Mouse (Mus musculus): ENCODE data around the gene Acot3. TPM values are rescaled to one million over a fixed set of nuclear protein-coding genes. Genes with fewer than 3 reads are reported as not detected.
A peak's percentile ranks its signal among the peaks of the same experiment; 100 is the strongest.
"Not testable (repeated sequence)": the region's sequence is repeated elsewhere in the genome, so short reads cannot be mapped to it uniquely, and the experiment has no call there.

Acot3 gene
- polyA plus RNA-seq, 1 experiment from 2014 or later, result 3.0 TPM

DNA sequence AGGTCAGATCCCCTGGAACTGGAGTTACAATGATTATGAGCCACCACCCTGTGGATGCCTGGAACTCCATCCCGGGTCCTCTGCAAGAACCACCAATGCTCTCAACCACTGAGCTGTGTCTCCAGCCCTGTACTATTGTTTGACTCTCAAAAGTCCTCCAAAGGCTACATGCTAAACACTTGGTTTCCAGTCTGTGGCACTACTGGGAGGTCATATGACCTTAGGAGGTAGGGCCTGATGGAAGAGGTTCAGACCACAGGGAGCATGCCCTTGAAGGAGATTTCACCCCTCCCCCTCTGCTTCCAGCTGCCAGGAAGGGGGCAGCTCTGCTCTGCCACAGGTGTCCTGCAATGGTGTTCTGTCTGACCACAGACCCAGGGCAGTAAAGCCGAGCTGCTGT lies 18.6 kb upstream of the Acot3 start:
- not testable (repeated sequence) for DNase-seq (ENCODE audit: low spot score); H3K4me1 ChIP-seq (replicated peaks; ENCODE audit: control insufficient read depth, insufficient read depth, low read length); H3K4me3 ChIP-seq (ENCODE audit: low read depth, low read length); H3K4me2 ChIP-seq; H3K36me3 ChIP-seq (ENCODE audit: control insufficient read depth, insufficient read depth, low read length); H3K27ac ChIP-seq (ENCODE audit: low read depth, low read length); ATAC-seq (replicated peaks; ENCODE audit: low FRiP score); H3K9me3 ChIP-seq (ENCODE audit: control insufficient read depth, low read length); H3K9ac ChIP-seq (ENCODE audit: low read depth, low read length); H3K27me3 ChIP-seq (replicated peaks; ENCODE audit: control insufficient read depth, insufficient read depth, low read length)
- WGBS, result 53% methylated on average over 2 of the region's 2 CpGs

DNA sequence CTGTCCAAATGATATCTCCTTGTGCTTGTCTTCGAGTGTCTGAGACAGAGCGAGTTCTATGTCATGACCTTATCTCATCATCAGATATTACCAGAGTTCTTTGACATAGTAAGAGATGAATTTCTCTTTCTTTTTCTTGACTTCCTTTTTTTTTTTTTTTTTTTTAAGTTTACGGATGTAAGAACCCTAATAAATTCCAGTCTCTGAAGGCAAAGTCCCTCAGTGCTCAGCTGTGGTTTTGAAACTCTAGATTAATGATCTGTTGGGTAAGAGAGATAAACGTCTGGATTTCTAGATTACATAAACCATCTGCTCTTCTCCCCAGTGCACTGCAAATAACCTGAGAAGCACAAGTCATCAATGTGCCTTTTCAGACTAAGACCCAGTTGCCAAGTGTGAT lies 17.8 kb upstream of the Acot3 start:
- 32% methylated on average over 4 of the region's 4 CpGs for WGBS
- no peak for DNase-seq (ENCODE audit: low spot score)
- no peak overlapping the region for H3K9ac ChIP-seq (ENCODE audit: low read depth, low read length)

DNA sequence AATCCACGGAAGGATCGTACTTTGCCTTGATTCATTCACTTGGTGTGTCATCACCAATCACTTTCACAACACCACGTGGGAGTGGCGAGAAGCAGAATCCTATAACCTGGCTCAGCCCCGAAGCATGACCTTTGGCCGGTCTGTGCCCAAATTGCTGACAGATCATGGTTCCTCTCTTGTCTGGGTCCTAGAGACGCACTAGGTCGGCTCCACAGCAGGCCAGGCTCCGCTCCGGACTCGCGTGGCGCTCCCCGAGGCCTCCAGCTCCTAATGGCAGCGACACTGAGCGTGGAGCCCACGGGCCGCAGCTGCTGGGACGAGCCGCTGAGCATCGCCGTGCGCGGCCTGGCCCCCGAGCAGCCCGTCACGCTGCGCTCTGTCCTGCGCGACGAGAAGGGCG lies 13.7 kb upstream of the Acot3 start, which contains the start of gene Acot4:
Acot4 (plus strand) TSS at position 139 of the 400 bp plus-strand sequence.
- not testable (repeated sequence) for ATAC-seq (replicated peaks; ENCODE audit: low FRiP score); H3K9me3 ChIP-seq (ENCODE audit: control insufficient read depth, low read length); DNase-seq (ENCODE audit: low spot score); H3K4me1 ChIP-seq (replicated peaks; ENCODE audit: control insufficient read depth, insufficient read depth, low read length); H3K27me3 ChIP-seq (replicated peaks; ENCODE audit: control insufficient read depth, insufficient read depth, low read length); H3K27ac ChIP-seq (ENCODE audit: low read depth, low read length); H3K36me3 ChIP-seq (ENCODE audit: control insufficient read depth, insufficient read depth, low read length)
- Histone ChIP-seq H3K4me3 (ENCODE audit: low read depth, low read length) (peak within 1 kb of the TSS; percentile 50), H3K4me2 (peak within 1 kb of the TSS; percentile 70), H3K9ac (ENCODE audit: low read depth, low read length) (peak within 1 kb of the TSS; percentile 52; the same call in 1 of the 2 replicates)
- WGBS, result 13% methylated on average over 22 of the region's 32 CpGs

More for the DNA sequence above, 17.8 kb upstream of the Acot3 start:
- no peaks in the 10 kb centered on the region; the same call in 1 of the 2 replicates for H3K27me3 ChIP-seq (replicated peaks; ENCODE audit: control insufficient read depth, insufficient read depth, low read length)
- H3K27ac ChIP-seq (ENCODE audit: low read depth, low read length), result no peak overlapping the region
- H3K4me1 ChIP-seq (replicated peaks; ENCODE audit: control insufficient read depth, insufficient read depth, low read length), result no peaks in the 10 kb centered on the region
- no peaks in the 10 kb centered on the region for H3K9me3 ChIP-seq (ENCODE audit: control insufficient read depth, low read length)
- H3K4me3 ChIP-seq (ENCODE audit: low read depth, low read length), result no peak overlapping the region
- H3K36me3 ChIP-seq (ENCODE audit: control insufficient read depth, insufficient read depth, low read length), result no peaks in the 10 kb centered on the region
- H3K4me2 ChIP-seq, result no peak overlapping the region
- ATAC-seq (replicated peaks; ENCODE audit: low FRiP score), result no peak

DNA sequence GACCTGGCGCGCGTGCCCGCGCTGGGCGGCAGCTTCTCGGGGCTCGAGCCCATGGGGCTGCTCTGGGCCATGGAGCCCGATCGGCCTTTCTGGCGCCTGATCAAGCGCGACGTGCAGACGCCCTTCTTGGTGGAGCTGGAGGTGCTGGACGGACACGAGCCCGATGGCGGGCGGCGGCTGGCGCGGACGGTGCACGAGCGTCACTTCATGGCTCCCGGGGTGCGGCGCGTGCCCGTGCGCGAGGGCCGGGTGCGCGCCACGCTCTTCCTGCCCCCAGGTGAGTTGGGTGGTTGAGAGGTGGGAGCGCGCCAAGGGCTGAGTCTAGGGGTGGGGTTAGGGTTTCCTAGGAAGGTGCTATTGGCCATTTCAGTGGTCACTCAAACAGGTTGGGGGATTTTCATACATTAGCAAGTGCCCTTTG lies 13.2 kb upstream of the Acot3 start, which contains the start of gene Gm49366:
Gm49366 (plus strand) TSS at position 245 of the 421 bp plus-strand sequence.
- H3K27me3 ChIP-seq (replicated peaks; ENCODE audit: control insufficient read depth, insufficient read depth, low read length); DNase-seq (ENCODE audit: low spot score); H3K4me1 ChIP-seq (replicated peaks; ENCODE audit: control insufficient read depth, insufficient read depth, low read length); H3K36me3 ChIP-seq (ENCODE audit: control insufficient read depth, insufficient read depth, low read length); H3K27ac ChIP-seq (ENCODE audit: low read depth, low read length); H3K9me3 ChIP-seq (ENCODE audit: control insufficient read depth, low read length); ATAC-seq (replicated peaks; ENCODE audit: low FRiP score): not testable (repeated sequence)
- 6% methylated on average over 36 of the region's 39 CpGs for WGBS
- Histone ChIP-seq H3K9ac (ENCODE audit: low read depth, low read length) (peak within 1 kb of the TSS; percentile 52; the same call in 1 of the 2 replicates), H3K4me3 (ENCODE audit: low read depth, low read length) (peak within 1 kb of the TSS; percentile 50), H3K4me2 (peak within 1 kb of the TSS; percentile 70)

DNA sequence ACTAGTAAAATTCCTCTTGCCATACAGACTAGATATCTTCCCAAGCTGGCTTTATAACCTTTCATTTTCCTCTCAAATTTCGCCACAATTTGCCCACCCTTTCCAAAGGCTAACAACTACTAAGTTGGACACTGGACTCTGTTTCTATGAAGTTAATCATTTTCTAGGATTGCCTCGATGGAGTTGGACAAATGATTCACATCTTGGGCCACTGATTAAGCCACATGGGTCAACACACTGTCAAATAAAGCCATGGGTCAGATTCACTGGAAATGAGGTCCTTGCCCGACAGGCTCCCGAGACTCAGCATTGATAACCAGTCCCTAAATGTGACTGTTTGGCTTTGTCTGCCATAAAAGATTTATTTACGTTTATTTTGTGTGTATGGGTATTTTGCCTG lies 9.7 kb upstream of the Acot3 start:
- Histone ChIP-seq H3K4me1 (replicated peaks; ENCODE audit: control insufficient read depth, insufficient read depth, low read length) (no peaks in the 10 kb centered on the region), H3K27me3 (replicated peaks; ENCODE audit: control insufficient read depth, insufficient read depth, low read length) (no peaks in the 10 kb centered on the region; the same call in 1 of the 2 replicates), H3K9ac (ENCODE audit: low read depth, low read length) (no peak overlapping the region), H3K36me3 (ENCODE audit: control insufficient read depth, insufficient read depth, low read length) (no peaks in the 10 kb centered on the region), H3K27ac (ENCODE audit: low read depth, low read length) (peak overlapping the region; percentile 60; the same call in 1 of the 2 replicates), H3K4me2 (no peak overlapping the region), H3K4me3 (ENCODE audit: low read depth, low read length) (no peak overlapping the region), H3K9me3 (ENCODE audit: control insufficient read depth, low read length) (no peaks in the 10 kb centered on the region)
- DNase-seq (ENCODE audit: low spot score), result no peak
- 70% methylated on average over 5 of the region's 5 CpGs for WGBS
- no peak for ATAC-seq (replicated peaks; ENCODE audit: low FRiP score)

DNA sequence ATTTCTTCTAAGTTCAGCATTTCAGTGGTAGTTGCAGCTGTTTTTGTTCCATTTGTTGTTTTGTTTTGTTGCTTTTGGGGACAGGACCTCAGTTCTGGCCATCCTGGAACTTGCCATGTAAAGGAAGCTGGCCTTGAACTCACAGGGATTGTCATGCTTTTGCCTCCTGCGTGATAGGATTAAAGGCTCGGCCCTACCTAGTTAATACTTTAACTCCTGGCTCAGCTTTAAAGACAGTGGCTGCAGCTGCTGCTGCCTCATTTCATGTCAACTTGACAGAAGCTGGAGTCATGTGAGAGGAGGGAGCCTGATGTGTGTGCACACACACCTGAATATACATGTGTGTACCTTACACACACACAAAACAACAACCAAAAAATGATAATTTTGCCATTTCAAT lies 7.9 kb upstream of the Acot3 start:
- Histone ChIP-seq H3K9ac (ENCODE audit: low read depth, low read length) (no peak overlapping the region), H3K27me3 (replicated peaks; ENCODE audit: control insufficient read depth, insufficient read depth, low read length) (no peaks in the 10 kb centered on the region), H3K9me3 (ENCODE audit: control insufficient read depth, low read length) (peaks cover 5% of the 10 kb centered on the region; the same call in 1 of the 2 replicates), H3K4me1 (replicated peaks; ENCODE audit: control insufficient read depth, insufficient read depth, low read length) (no peaks in the 10 kb centered on the region), H3K4me2 (no peak overlapping the region), H3K27ac (ENCODE audit: low read depth, low read length) (no peak overlapping the region), H3K36me3 (ENCODE audit: control insufficient read depth, insufficient read depth, low read length) (no peaks in the 10 kb centered on the region), H3K4me3 (ENCODE audit: low read depth, low read length) (no peak overlapping the region)
- DNase-seq (ENCODE audit: low spot score) (no peak), ATAC-seq (replicated peaks; ENCODE audit: low FRiP score) (no peak)
- 60% methylated on average over 2 of the region's 2 CpGs for WGBS

DNA sequence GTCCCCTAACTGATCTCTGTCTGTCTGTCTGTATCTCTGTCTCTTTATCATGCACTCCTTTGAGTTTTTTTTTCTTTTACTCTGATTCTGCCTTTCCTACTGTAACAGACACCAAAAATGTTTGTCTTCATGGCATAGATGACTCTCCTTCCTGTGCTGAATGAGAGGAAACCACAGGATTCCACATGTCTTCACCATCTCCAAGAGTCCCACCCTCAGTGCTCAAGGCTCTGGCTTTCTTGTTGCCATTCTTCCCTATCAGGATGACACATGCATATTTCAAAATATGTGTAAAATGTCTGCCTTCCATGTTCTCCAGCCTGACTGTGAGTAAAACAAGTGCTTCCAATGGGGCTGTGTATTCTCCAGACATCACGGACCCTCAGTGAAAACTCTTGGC lies 5.0 kb upstream of the Acot3 start:
- H3K9ac ChIP-seq (ENCODE audit: low read depth, low read length), result no peak overlapping the region
- WGBS, result 89% methylated on average over 1 of the region's 1 CpGs
- H3K27me3 ChIP-seq (replicated peaks; ENCODE audit: control insufficient read depth, insufficient read depth, low read length), result no peaks in the 10 kb centered on the region
- H3K4me3 ChIP-seq (ENCODE audit: low read depth, low read length), result no peak overlapping the region
- no peak overlapping the region for H3K4me2 ChIP-seq
- H3K4me1 ChIP-seq (replicated peaks; ENCODE audit: control insufficient read depth, insufficient read depth, low read length), result no peaks in the 10 kb centered on the region
- peaks cover 5% of the 10 kb centered on the region; the same call in 1 of the 2 replicates for H3K9me3 ChIP-seq (ENCODE audit: control insufficient read depth, low read length)
- ATAC-seq (replicated peaks; ENCODE audit: low FRiP score) (no peak), DNase-seq (ENCODE audit: low spot score) (no peak)
- no peak overlapping the region for H3K27ac ChIP-seq (ENCODE audit: low read depth, low read length)
- no peaks in the 10 kb centered on the region for H3K36me3 ChIP-seq (ENCODE audit: control insufficient read depth, insufficient read depth, low read length)

DNA sequence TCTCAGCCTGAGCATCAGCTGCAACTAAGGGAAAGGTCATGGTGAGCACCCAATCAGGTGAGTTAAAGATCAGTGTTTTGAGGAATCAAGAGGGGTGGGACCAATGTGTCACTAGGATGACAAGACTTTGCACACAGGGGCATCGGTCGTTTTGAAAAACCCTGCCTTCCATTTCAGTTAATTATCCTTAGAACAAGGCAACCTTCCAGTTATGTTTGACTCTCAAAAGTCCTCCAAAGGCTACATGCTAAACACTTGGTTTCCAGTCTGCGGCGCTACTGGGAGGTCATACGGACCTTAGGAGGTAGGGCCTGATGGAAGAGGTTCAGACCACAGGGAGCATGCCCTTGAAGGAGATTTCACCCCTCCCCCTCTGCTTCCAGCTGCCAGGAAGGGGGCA lies 1.2 kb upstream of the Acot3 start:
- not testable (repeated sequence) for H3K4me3 ChIP-seq (ENCODE audit: low read depth, low read length); H3K27ac ChIP-seq (ENCODE audit: low read depth, low read length); H3K36me3 ChIP-seq (ENCODE audit: control insufficient read depth, insufficient read depth, low read length); H3K4me1 ChIP-seq (replicated peaks; ENCODE audit: control insufficient read depth, insufficient read depth, low read length); ATAC-seq (replicated peaks; ENCODE audit: low FRiP score); H3K9ac ChIP-seq (ENCODE audit: low read depth, low read length); H3K4me2 ChIP-seq; H3K9me3 ChIP-seq (ENCODE audit: control insufficient read depth, low read length)
- WGBS, result 81% methylated on average over 5 of the region's 5 CpGs
- DNase-seq (ENCODE audit: low spot score), result peak; percentile 26
- peaks cover 23% of the 10 kb centered on the region for H3K27me3 ChIP-seq (replicated peaks; ENCODE audit: control insufficient read depth, insufficient read depth, low read length)

DNA sequence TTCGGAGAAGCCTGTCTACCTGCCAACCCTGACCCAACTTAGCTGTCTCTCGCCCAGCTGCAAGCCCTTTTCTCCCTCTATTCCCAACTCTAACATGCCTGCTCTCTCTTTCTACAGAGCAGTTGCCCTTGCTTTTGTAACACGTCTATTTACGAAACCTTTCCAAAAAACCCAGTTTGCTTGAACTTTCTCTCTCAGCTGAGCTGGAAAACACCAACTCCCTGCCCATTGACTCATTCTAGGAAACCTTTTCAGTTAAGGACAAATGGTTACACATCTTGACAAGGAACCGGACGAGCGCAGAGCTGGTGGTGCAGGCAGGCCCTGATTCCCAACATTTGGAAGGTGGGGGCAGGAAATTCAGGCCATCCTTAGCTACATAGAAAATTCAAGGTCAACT lies 665 bp downstream of the Acot3 start:
- Histone ChIP-seq H3K4me1 (replicated peaks; ENCODE audit: control insufficient read depth, insufficient read depth, low read length) (no peaks in the 10 kb centered on the region), H3K4me3 (ENCODE audit: low read depth, low read length) (peak overlapping the region; percentile 49), H3K27me3 (replicated peaks; ENCODE audit: control insufficient read depth, insufficient read depth, low read length) (peaks cover 23% of the 10 kb centered on the region), H3K36me3 (ENCODE audit: control insufficient read depth, insufficient read depth, low read length) (no peaks in the 10 kb centered on the region), H3K4me2 (peak overlapping the region; percentile 73; the same call in 1 of the 2 replicates), H3K9me3 (ENCODE audit: control insufficient read depth, low read length) (peaks cover 5% of the 10 kb centered on the region; the same call in 1 of the 2 replicates), H3K9ac (ENCODE audit: low read depth, low read length) (no peak overlapping the region), H3K27ac (ENCODE audit: low read depth, low read length) (no peak overlapping the region)
- ATAC-seq (replicated peaks; ENCODE audit: low FRiP score), result no peak
- whole genome bisulfite sequencing, result 72% methylated on average over 7 of the region's 7 CpGs
- DNase-seq (ENCODE audit: low spot score), result no peak
